Mouse (Mus musculus): ENCODE data around the gene St3gal3.

- TF ChIP-seq CTCF (IDR thresholded peaks at IDR 0.05; ENCODE audit: low read depth, low read length) (no peak), POLR2A (IDR thresholded peaks at IDR 0.05; ENCODE audit: extremely low read depth, insufficient read depth, low read length) (no peak)
These were observed 105.7 kb downstream of the St3gal3 start for GRCm38 (mm10) chr4:118028994-118029393.

Data from liver, adult 2 months (tissue).